Comparison of ENCODE assay signal across 14 mouse cellular contexts in the genomic region with DNA sequence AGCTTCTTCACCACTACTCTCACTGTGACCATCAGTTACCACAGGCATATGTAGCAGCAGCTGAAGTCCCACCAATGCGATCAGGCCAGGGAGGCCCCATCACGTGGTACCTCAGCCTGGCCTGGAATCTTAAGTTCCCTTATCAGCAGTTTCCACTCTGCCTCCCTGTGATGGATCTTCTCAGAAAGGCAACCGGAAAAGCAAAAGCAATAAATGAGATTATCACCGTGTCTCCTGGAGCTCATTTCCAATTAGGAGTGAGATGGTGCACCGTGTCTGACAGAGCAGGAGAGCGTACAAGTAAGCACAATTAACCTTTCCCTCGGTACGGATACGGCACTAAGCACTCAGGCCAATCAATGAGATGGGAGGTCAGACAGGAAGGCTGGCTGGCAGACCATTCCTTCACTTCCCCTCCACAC. TPM values are rescaled to one million over a fixed set of nuclear protein-coding genes. Genes with fewer than 3 reads are reported as not detected.
DNase-seq lines count a peak whose midpoint lies in the region; ATAC-seq and TF ChIP-seq lines count a peak whose summit lies in the region.
"Had no signal": no experiment of that assay in that cellular context is flagged by ENCODE, and none has a peak within 500 bp of the region (broad histone marks: within the 10 kb centered on the region; RNA-seq: fewer than 3 reads in every experiment).

No protein-coding gene starts in this region.

- H3K9me3 ChIP-seq in intestine, embryonic 15.5 days, result no peaks in the 10 kb centered on the region
- H3K9me3 ChIP-seq in intestine, postnatal 0 days (ENCODE audit: control insufficient read depth), result no peaks in the 10 kb centered on the region
- H3K9me3 ChIP-seq in liver, embryonic 13.5 days (replicated peaks), result no peaks in the 10 kb centered on the region
- no peaks in the 10 kb centered on the region for H3K9me3 ChIP-seq in stomach, embryonic 15.5 days
- H3K9me3 ChIP-seq: neural tube, embryonic 13.5 days had no signal

- H3K27me3 ChIP-seq in intestine, embryonic 15.5 days (replicated peaks), result no peaks in the 10 kb centered on the region
- H3K27me3 ChIP-seq in intestine, postnatal 0 days (replicated peaks; ENCODE audit: control insufficient read depth, insufficient read depth, low read length), result no peaks in the 10 kb centered on the region
- H3K27me3 ChIP-seq in liver, embryonic 13.5 days, result no peaks in the 10 kb centered on the region
- no peaks in the 10 kb centered on the region for H3K27me3 ChIP-seq in stomach, embryonic 15.5 days (replicated peaks)
- H3K27me3 ChIP-seq: limb, embryonic 13.5 days; neural tube, embryonic 13.5 days had no signal

- peak; percentile 24 for DNase-seq in embryo, embryonic 10 days (ENCODE audit: low spot score)
- DNase-seq in embryo, embryonic 9.5 days (ENCODE audit: extremely low spot score), result no peak
- peak; percentile 63 for DNase-seq in liver, embryonic 13.5 days
- DNase-seq in left cerebral cortex, adult 11 months (ENCODE audit: low spot score), result no peak
- no peak for DNase-seq in left cerebral cortex, postnatal 10 days (ENCODE audit: extremely low spot score in 1 of 2, low spot score in 2 of 2)
- DNase-seq: cerebellum, postnatal 36 days; gastrocnemius, adult 2 months; thymus, postnatal 36 days had no signal

- WGBS in intestine, embryonic 15.5 days, result 49% methylated on average over 9 of the region's 9 CpGs
- 34% methylated on average over 9 of the region's 9 CpGs for whole genome bisulfite sequencing in intestine, postnatal 0 days
- WGBS in liver, embryonic 13.5 days (ENCODE audit: insufficient replicate concordance), result 21% methylated on average over 9 of the region's 9 CpGs
- 44% methylated on average over 9 of the region's 9 CpGs for WGBS in stomach, embryonic 15.5 days

- TF ChIP-seq CTCF in intestine, postnatal 0 days (IDR thresholded peaks at IDR 0.05; ENCODE audit: low read depth), result no peak

- H3K36me3 ChIP-seq in intestine, embryonic 15.5 days, result no peaks in the 10 kb centered on the region
- H3K36me3 ChIP-seq in intestine, postnatal 0 days (ENCODE audit: control insufficient read depth, insufficient read depth), result no peaks in the 10 kb centered on the region
- H3K36me3 ChIP-seq in liver, embryonic 13.5 days, result no peaks in the 10 kb centered on the region
- no peaks in the 10 kb centered on the region for H3K36me3 ChIP-seq in stomach, embryonic 15.5 days
- H3K36me3 ChIP-seq: limb, embryonic 13.5 days; neural tube, embryonic 13.5 days had no signal

- H3K27ac ChIP-seq in intestine, embryonic 15.5 days, result no peak overlapping the region
- no peak overlapping the region for H3K27ac ChIP-seq in intestine, postnatal 0 days (ENCODE audit: low read depth, low read length)
- peak overlapping the region; percentile 83 for H3K27ac ChIP-seq in liver, embryonic 13.5 days
- H3K27ac ChIP-seq in stomach, embryonic 15.5 days, result no peak overlapping the region
- H3K27ac ChIP-seq: gastrocnemius, adult 2 months; limb, embryonic 13.5 days; neural tube, embryonic 13.5 days had no signal

- H3K4me2 ChIP-seq in intestine, embryonic 15.5 days (replicated peaks), result no peak overlapping the region
- H3K4me2 ChIP-seq in intestine, postnatal 0 days (replicated peaks; ENCODE audit: low read depth), result no peak overlapping the region
- H3K4me2 ChIP-seq in liver, embryonic 13.5 days, result peak overlapping the region; percentile 59
- H3K4me2 ChIP-seq in stomach, embryonic 15.5 days, result no peak overlapping the region
- H3K4me2 ChIP-seq: limb, embryonic 13.5 days; neural tube, embryonic 13.5 days had no signal

- no peak overlapping the region for H3K9ac ChIP-seq in intestine, embryonic 15.5 days
- no peak overlapping the region for H3K9ac ChIP-seq in intestine, postnatal 0 days (ENCODE audit: low read depth, low read length)
- peak overlapping the region; percentile 53; the same call in 1 of the 2 replicates for H3K9ac ChIP-seq in liver, embryonic 13.5 days
- no peak overlapping the region for H3K9ac ChIP-seq in stomach, embryonic 15.5 days
- H3K9ac ChIP-seq: limb, embryonic 13.5 days; neural tube, embryonic 13.5 days had no signal

- peak; percentile 75 for ATAC-seq in intestine, embryonic 15.5 days
- ATAC-seq in intestine, postnatal 0 days, result no peak
- peak; percentile 97 for ATAC-seq in liver, embryonic 13.5 days (ENCODE audit: low read depth)
- ATAC-seq in stomach, embryonic 15.5 days (ENCODE audit: insufficient read depth, low FRiP score, low read depth), result peak; percentile 88; the same call in 1 of the 2 replicates
- ATAC-seq: activated CD4-positive, CD25-positive, alpha-beta regulatory T cell, adult 4 months had no signal

- no peak overlapping the region for H3K4me3 ChIP-seq in intestine, embryonic 15.5 days (replicated peaks)
- no peak overlapping the region for H3K4me3 ChIP-seq in intestine, postnatal 0 days (ENCODE audit: low read depth, low read length)
- peak overlapping the region; percentile 39 for H3K4me3 ChIP-seq in liver, embryonic 13.5 days (replicated peaks)
- no peak overlapping the region for H3K4me3 ChIP-seq in stomach, embryonic 15.5 days (replicated peaks)
- H3K4me3 ChIP-seq: gastrocnemius, adult 2 months; limb, embryonic 13.5 days; neural tube, embryonic 13.5 days had no signal

- H3K4me1 ChIP-seq in intestine, embryonic 15.5 days (replicated peaks), result no peaks in the 10 kb centered on the region
- no peaks in the 10 kb centered on the region; the same call in 1 of the 2 replicates for H3K4me1 ChIP-seq in intestine, postnatal 0 days (replicated peaks; ENCODE audit: control insufficient read depth, insufficient read depth, low read length)
- H3K4me1 ChIP-seq in liver, embryonic 13.5 days (replicated peaks), result peaks cover 34% of the 10 kb centered on the region
- H3K4me1 ChIP-seq in stomach, embryonic 15.5 days, result no peaks in the 10 kb centered on the region
- H3K4me1 ChIP-seq: limb, embryonic 13.5 days; neural tube, embryonic 13.5 days had no signal

- intact Hi-C loops in left cerebral cortex, postnatal 10 days (cut with DNase I), result no loop called here

RNA-seq across cellular contexts. Expression of a gene that starts 47.4 kb away (rescaled TPM):
- polyA plus RNA-seq in intestine, embryonic 15.5 days (2015; fragmentation: Nextera tagmentation; extraction: Ambion mirVana), result 4.5 and 4.8 TPM in 2 replicates
- polyA plus RNA-seq in intestine, postnatal 0 days (2015; fragmentation: Nextera tagmentation; extraction: Ambion mirVana), result 6.7 and 8.0 TPM in 2 replicates
- 0.54 and 0.88 TPM in 2 replicates for polyA plus RNA-seq in liver, embryonic 13.5 days (2015; fragmentation: Nextera tagmentation; extraction: Ambion mirVana)
- polyA plus RNA-seq in stomach, embryonic 15.5 days (2015; fragmentation: Nextera tagmentation; extraction: Ambion mirVana), result 1.5 and 2.0 TPM in 2 replicates
- 1 to 10 TPM; 3.6 to 4.2 TPM for total RNA-seq in left cerebral cortex, postnatal 10 days (2021)
- polyA plus RNA-seq: activated CD4-positive, CD25-positive, alpha-beta regulatory T cell, adult 4 months had no signal

Comparison
In these comparisons a context has a peak if more than half of its experiments do, and no peak if none do; other contexts are left out.
1. DNase-seq: peak in embryo, embryonic 10 days (single experiment) and liver, embryonic 13.5 days (single experiment); none in embryo, embryonic 9.5 days (single experiment), left cerebral cortex, adult 11 months (single experiment) and left cerebral cortex, postnatal 10 days (0 of 2).